Mouse (Mus musculus) embryonic fibroblast, embryonic 13.5 days (primary cell): ENCODE data around the gene Akirin2.

Experiments
- CTCF ChIP-seq: IDR thresholded peaks from 2 replicates; pipeline ENCODE4 v1.5.1; 2011; ENCODE audit warnings: mild to moderate bottlenecking, control low read depth, low read length, moderate library complexity, borderline replicate concordance; ENCODE audit not compliant: insufficient read depth
- POLR2A ChIP-seq: IDR thresholded peaks from 2 replicates; pipeline ENCODE4 v1.6.1; 2011; ENCODE audit warnings: low read depth, mild to moderate bottlenecking, control low read depth, low read length, moderate library complexity

GRCm38 (mm10) chr4:34583427-34583826, 32.7 kb downstream of the Akirin2 start:
- TF ChIP-seq CTCF: no peak
- no peak for TF ChIP-seq POLR2A
